Mouse (Mus musculus): ENCODE measurements around the gene Mprip.

- TF ChIP-seq TAL1 (IDR thresholded peaks at IDR 0.05; ENCODE audit: low read length) (no peak), GATA1 (IDR thresholded peaks at IDR 0.05; ENCODE audit: low read length) (no peak)
These were observed 5.1 kb upstream of the Mprip start for GRCm38 (mm10) chr11:59656016-59656415.

Data from erythroblast, embryonic 14.5 days (primary cell).